Mouse (Mus musculus): Measurements from ENCODE around the gene Micu1. TPM values are rescaled to one million over a fixed set of nuclear protein-coding genes. Genes with fewer than 3 reads are reported as not detected.
"Not testable (repeated sequence)": the region's sequence is repeated elsewhere in the genome, so short reads cannot be mapped to it uniquely, and the experiment has no call there.

Gene Micu1
- polyA plus RNA-seq, 1 experiment, result 74.1 TPM

DNA sequence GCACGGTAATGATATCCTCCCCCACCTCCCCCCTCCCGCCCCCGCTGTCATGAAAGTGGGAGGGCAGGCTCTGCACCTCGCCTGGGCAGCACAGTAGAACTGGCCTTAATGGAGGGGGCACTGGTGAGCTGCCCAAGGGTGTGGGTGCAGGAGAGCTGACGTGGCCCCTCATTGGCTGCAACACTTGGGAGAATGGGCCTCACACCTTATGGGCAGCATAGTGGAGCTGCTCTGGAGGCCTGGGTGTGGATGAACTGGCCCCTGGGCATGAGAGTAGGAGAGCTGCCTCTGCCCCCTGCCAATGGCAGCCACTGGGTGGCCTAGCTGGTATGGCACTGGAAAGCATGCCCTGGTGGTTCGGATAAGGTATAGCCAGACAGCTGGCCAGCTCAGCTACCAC, 167.8 kb downstream of the Micu1 start:
- Histone ChIP-seq H3K4me1 (ENCODE audit: control insufficient read depth, insufficient read depth, low read length) (no peaks in the 10 kb centered on the region), H3K27ac (ENCODE audit: insufficient read depth, low read length) (no peak overlapping the region), H3K4me3 (ENCODE audit: insufficient read depth, low read length) (no peak overlapping the region)
- TF ChIP-seq POLR2A (IDR thresholded peaks at IDR 0.05; ENCODE audit: low read depth, low read length) (no peak), CTCF (IDR thresholded peaks at IDR 0.05; ENCODE audit: borderline replicate concordance, insufficient read depth, low read length) (no peak)

DNA sequence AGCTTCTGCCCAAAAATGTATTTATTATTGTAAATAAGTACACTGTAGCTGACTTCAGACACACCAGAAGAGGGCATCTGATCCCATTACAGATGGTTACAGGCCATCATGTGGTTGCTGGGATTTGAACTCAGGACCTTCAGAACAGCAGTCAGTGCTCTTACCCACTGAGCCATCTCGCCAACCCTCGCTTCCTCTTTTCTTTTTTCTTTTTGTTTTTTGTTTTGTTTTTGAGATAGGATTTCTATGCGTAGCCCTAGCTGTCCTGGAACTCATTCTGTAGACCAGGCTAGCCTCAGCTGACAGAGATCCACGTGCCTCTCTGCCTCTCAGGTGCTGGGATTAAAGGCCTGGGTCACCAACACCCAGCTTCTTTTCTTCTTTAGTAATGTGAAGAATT, 170.4 kb downstream of the Micu1 start:
- H3K27ac ChIP-seq (ENCODE audit: insufficient read depth, low read length); H3K4me3 ChIP-seq (ENCODE audit: insufficient read depth, low read length); H3K4me1 ChIP-seq (ENCODE audit: control insufficient read depth, insufficient read depth, low read length): not testable (repeated sequence)

DNA sequence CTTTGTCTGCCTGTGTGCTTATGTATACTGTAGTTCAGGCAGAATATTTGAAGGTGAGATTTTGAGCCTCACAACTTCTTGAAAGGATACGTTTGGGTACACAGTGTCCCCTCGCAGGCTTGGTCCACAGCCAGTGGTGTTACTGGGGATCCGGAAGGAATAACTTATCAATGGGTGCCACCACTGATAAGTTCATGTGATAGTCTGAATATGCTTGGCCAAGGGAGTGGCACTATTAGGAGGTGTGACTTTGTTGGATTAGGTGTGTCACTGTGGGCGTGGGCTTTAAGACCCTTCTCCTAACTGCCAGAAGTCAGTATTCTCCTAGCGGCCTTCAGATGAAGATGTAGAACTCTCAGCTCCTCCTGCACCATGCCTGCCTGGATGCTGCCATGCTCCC, 170.9 kb downstream of the Micu1 start:
- H3K4me3 ChIP-seq (ENCODE audit: insufficient read depth, low read length), result no peak overlapping the region
- no peak for TF ChIP-seq POLR2A (IDR thresholded peaks at IDR 0.05; ENCODE audit: low read depth, low read length)
- no peak for TF ChIP-seq CTCF (IDR thresholded peaks at IDR 0.05; ENCODE audit: borderline replicate concordance, insufficient read depth, low read length)
- H3K27ac ChIP-seq (ENCODE audit: insufficient read depth, low read length), result no peak overlapping the region
- no peaks in the 10 kb centered on the region for H3K4me1 ChIP-seq (ENCODE audit: control insufficient read depth, insufficient read depth, low read length)

DNA sequence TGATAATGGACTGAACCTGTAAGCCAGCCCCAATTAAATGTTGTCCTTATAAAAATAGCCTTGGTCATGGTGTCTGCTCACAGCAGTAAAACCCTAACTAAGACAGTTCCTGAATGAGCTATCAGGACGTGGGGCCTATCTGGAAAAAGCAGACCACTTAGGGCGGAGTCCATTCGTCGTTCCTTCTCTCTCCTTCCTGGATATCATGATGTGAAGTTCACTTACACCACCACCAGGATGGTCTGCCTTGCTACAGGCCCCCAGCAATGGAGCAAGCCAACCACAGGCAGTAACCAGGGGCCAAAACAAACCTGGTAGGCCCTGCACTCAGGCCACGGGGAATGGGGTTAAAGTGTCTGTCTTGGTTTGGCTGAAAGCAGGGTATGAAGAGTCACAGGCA, 171.3 kb downstream of the Micu1 start:
- TF ChIP-seq CTCF (IDR thresholded peaks at IDR 0.05; ENCODE audit: borderline replicate concordance, insufficient read depth, low read length) (no peak), POLR2A (IDR thresholded peaks at IDR 0.05; ENCODE audit: low read depth, low read length) (no peak)
- Histone ChIP-seq H3K4me3 (ENCODE audit: insufficient read depth, low read length) (no peak overlapping the region), H3K27ac (ENCODE audit: insufficient read depth, low read length) (no peak overlapping the region), H3K4me1 (ENCODE audit: control insufficient read depth, insufficient read depth, low read length) (no peaks in the 10 kb centered on the region)

DNA sequence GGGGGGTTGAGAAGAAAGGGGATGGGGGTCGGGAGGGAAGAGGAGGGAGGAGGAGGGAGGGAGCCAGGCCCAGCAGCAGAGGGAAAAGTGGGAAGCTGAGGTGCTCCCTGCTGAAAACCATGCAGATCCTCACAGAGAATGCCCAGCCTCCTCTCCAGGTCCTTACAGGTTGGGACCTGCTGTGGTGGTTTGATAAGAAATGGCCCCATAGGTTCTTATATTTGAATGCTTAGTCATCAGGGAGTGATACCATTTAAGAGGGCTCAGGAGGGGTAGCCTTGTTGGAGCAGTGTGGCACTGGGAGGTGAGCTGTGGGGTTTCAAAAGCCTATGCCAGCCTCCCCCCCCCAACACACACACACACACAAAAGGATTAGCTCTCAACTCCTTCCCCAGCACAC, 173.1 kb downstream of the Micu1 start:
- H3K4me1 ChIP-seq (ENCODE audit: control insufficient read depth, insufficient read depth, low read length), result no peaks in the 10 kb centered on the region
- H3K4me3 ChIP-seq (ENCODE audit: insufficient read depth, low read length), result no peak overlapping the region
- TF ChIP-seq CTCF (IDR thresholded peaks at IDR 0.05; ENCODE audit: borderline replicate concordance, insufficient read depth, low read length) (no peak), POLR2A (IDR thresholded peaks at IDR 0.05; ENCODE audit: low read depth, low read length) (no peak)
- H3K27ac ChIP-seq (ENCODE audit: insufficient read depth, low read length), result no peak overlapping the region

DNA sequence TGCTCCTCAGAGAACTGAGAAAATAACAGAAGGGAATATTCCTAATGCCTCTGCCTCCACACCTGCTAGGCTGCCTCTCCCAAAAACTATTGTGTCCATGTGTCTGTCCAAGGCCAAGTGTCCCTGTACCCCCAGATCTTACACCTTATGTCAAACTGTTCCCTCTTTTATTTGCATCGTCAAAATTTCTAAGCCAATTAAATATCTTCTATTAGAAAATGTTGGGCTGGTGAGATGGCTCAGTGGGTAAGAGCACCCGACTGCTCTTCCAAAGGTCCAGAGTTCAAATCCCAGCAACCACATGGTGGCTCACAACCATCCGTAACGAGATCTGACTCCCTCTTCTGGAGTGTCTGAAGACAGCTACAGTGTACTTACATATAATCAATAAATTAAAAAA, 174.4 kb downstream of the Micu1 start:
- H3K27ac ChIP-seq (ENCODE audit: insufficient read depth, low read length), result not testable (repeated sequence)

DNA sequence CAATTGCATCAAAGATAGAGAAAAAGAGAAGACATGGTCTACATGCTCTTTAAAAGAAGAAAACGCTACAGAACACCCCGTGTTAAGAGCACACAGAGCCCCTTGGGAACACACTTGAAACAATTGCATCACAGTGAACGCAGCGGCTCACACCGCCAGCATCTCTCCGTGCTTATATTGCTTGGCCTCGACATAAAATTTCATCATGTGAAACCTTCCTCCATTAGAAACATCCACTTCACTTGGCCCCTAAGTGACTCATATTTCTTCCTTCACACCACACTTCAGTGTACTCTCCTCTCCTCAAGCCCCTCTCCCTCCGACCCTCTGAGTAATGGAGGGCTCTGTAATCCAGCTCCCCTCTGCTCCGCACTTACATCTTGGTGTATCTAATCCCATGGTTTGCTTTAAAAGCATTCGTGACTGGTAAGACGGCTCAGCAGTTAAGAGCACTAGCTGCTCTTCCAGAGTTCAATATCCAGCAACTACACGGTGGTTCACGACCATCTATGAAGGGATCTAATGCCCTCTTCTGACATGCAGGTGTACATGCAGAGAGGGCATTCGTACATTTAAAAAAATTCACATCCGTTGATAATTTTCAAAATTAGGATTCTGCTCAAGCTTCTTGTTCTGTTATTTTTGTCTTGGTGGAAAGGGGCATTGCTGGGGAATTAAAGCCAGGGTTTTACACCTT, 175.3 kb downstream of the Micu1 start:
- H3K27ac ChIP-seq (ENCODE audit: insufficient read depth, low read length), result no peak overlapping the region
- no peak overlapping the region for H3K4me3 ChIP-seq (ENCODE audit: insufficient read depth, low read length)
- no peaks in the 10 kb centered on the region for H3K4me1 ChIP-seq (ENCODE audit: control insufficient read depth, insufficient read depth, low read length)
- TF ChIP-seq POLR2A (IDR thresholded peaks at IDR 0.05; ENCODE audit: low read depth, low read length) (no peak), CTCF (IDR thresholded peaks at IDR 0.05; ENCODE audit: borderline replicate concordance, insufficient read depth, low read length) (no peak)

More for the DNA sequence above, 174.4 kb downstream of the Micu1 start:
- not testable (repeated sequence) for H3K4me3 ChIP-seq (ENCODE audit: insufficient read depth, low read length); H3K4me1 ChIP-seq (ENCODE audit: control insufficient read depth, insufficient read depth, low read length)

DNA sequence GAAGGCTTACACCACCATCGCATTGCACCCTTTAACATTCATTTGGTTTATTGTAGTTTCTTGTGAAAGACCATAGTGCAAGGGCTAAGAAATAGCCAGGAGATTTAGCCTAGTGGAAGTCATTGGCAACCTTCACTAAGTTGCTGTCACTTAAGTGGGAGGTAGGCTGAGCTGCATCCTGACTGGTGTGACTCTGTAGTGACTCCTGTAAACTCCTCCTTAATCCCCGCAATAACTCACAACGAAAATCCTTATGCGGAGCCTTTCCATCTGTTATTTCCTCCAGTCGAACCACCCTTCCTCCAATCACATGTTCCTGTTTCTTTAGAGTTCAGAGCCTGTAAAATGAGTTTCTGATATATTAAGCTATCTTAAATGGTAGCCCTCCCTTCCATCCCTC, 176.5 kb downstream of the Micu1 start:
- Histone ChIP-seq H3K4me1 (ENCODE audit: control insufficient read depth, insufficient read depth, low read length) (no peaks in the 10 kb centered on the region), H3K4me3 (ENCODE audit: insufficient read depth, low read length) (peak overlapping the region; percentile 89), H3K27ac (ENCODE audit: insufficient read depth, low read length) (peak overlapping the region; percentile 65)
- TF ChIP-seq CTCF (IDR thresholded peaks at IDR 0.05; ENCODE audit: borderline replicate concordance, insufficient read depth, low read length) (no peak), POLR2A (IDR thresholded peaks at IDR 0.05; ENCODE audit: low read depth, low read length) (no peak)

DNA sequence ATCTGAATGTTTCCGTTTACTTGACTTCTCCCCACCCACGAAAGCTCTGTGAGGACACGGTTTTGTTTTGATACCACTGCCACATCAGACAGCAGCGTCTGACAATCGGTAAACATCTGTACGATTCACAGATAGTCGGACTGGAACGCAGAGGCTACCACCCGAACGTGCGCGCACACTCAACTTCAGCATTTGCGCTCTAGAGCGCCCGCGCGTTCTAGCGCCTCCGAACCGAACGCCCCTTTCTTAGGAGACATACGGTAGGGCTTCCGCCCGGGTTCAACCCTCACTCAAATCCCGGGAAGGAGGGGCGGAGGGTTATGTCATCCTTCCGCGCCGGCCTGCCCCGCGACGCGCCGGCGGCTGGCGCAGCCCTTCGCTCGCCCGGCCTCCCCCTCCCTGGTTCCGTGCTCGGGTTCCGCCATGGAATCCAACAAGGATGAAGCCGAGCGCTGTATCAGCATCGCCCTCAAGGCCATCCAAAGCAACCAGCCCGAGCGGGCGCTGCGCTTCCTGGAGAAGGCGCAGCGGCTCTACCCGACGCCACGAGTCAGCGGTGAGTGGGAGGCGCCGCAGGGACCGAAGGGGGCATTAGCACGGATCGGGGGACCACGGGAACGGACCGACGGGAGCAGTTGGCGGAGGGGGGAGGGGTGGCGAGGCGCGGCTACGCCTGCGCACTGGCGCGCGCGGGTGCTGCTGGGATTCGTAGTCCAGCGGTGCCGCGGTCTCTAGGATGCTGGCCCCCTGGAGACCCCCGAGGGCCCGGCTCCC, 177.2 kb downstream of the Micu1 start, which contains the start of gene Dnajb12:
Gene Dnajb12, plus strand, starts transcription at position 302 of the 774 bp plus-strand sequence.
- no peaks in the 10 kb centered on the region for H3K4me1 ChIP-seq (ENCODE audit: control insufficient read depth, insufficient read depth, low read length)
- TF ChIP-seq CTCF (IDR thresholded peaks at IDR 0.05; ENCODE audit: borderline replicate concordance, insufficient read depth, low read length), result no peak
- TF ChIP-seq POLR2A (IDR thresholded peaks at IDR 0.05; ENCODE audit: low read depth, low read length), result peak; percentile 60
- H3K27ac ChIP-seq (ENCODE audit: insufficient read depth, low read length), result peak within 1 kb of the TSS; percentile 98
- H3K4me3 ChIP-seq (ENCODE audit: insufficient read depth, low read length), result peak within 1 kb of the TSS; percentile 89

DNA sequence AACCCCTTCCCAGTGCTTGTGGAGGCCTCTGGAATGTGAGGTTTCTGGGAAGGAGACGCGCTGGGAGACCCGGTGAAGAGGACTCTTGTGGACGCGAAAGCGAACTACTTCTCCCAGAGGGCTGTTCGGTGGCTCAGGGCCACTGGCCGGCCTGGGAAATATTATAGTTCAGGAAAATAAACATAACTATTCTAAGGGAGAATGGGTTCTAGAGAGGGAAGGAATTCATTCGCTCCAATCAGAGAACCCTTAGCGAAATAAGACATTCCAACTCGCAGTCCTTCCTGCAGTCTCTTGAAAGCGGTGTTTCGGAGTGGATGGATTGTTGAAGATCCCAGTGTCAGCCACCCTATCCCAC, 177.7 kb downstream of the Micu1 start:
- peak overlapping the region; percentile 89 for H3K4me3 ChIP-seq (ENCODE audit: insufficient read depth, low read length)
- TF ChIP-seq POLR2A (IDR thresholded peaks at IDR 0.05; ENCODE audit: low read depth, low read length) (0 out of 2 replicates have a peak, but pooled peaks have one; percentile 32), CTCF (IDR thresholded peaks at IDR 0.05; ENCODE audit: borderline replicate concordance, insufficient read depth, low read length) (no peak)
- H3K27ac ChIP-seq (ENCODE audit: insufficient read depth, low read length), result peak overlapping the region; percentile 98
- H3K4me1 ChIP-seq (ENCODE audit: control insufficient read depth, insufficient read depth, low read length), result no peaks in the 10 kb centered on the region
